Mouse (Mus musculus): ENCODE measurements at regions not wholly inside any gene's neighbourhood (a gene's known extent, or its start where the extent isn't known, plus 50 kb on each side); places are given as distances from the start of the nearest gene placed in this dataset.
A peak's percentile ranks its signal among the peaks of the same experiment; 100 is the strongest.

GRCm38 (mm10) chr13:107888571-107889451 is 155.4 kb upstream of the Smim15 start:
- intact Hi-C loops (cut with DNase I), result loop anchor here (5.0 kb wide), 3 partner anchors 42 to 122 kb away; no protein-coding TSS in a partner anchor
- no peak; the same call in 1 of the 2 replicates for TF ChIP-seq CTCF (IDR thresholded peaks at IDR 0.05)
- peak overlapping the region; percentile 87 for H3K4me3 ChIP-seq
- H3K27ac ChIP-seq, result peak overlapping the region; percentile 82
- DNase-seq (ENCODE audit: extremely low spot score in 1 of 2, low spot score in 2 of 2), result peak; percentile 61 to 65

GRCm38 (mm10) chr13:107888231-107888555 is 156.1 kb upstream of the Smim15 start:
- Histone ChIP-seq H3K27ac (peak overlapping the region; percentile 82; the same call in 1 of the 2 replicates), H3K4me3 (peak overlapping the region; percentile 87)
- no peak for DNase-seq (ENCODE audit: extremely low spot score in 1 of 2, low spot score in 2 of 2)
- no peak for TF ChIP-seq CTCF (IDR thresholded peaks at IDR 0.05)
- intact Hi-C loops (cut with DNase I), result loop anchor here (5.0 kb wide), 3 partner anchors 41 to 121 kb away; no protein-coding TSS in a partner anchor

DNA sequence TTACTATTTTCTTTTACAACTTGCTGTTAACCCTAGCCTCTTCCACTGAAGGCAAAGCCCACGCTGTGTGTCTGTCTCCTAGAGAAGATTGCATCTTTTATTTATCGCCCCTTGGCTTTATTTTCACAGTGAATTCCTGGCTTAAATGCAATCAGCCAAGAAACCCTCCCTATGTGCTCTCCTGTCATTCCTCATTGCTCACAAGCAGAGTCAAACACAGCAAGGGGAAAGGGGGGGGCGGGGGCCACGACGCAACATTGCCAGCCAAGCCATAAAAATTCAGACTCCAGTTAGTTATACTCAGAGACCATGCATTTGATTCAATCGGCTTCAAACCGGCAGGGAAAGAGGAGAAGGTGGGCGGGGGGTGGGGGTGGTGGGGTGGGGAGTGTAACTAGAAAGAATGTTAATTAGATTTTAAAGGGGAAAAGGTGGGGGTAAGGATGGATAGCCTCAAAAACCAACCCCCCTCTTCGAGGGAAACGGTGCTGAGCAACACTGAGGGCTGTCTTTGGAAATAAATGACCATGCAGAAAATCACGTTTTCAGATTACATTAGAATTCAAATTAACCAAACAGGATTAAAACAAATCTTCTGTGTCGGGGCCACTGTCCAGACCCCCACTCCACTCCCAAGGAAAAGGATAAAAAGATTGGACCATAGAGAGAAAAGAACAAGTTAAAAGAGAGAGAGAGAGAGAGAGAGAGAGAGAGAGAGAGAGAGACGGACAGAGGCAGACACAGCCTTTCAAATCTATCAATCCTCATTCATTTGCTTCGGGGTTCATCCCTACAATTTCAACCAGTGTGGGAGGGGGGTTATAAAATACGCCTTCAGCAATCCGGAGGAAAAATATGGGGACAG is 156.6 kb upstream of the Smim15 start:
- no peak for TF ChIP-seq CTCF (IDR thresholded peaks at IDR 0.05)
- Histone ChIP-seq H3K4me3 (peak overlapping the region; percentile 87), H3K27ac (no peak overlapping the region; the same call in 1 of the 2 replicates)
- intact Hi-C loops (cut with DNase I), result loop anchor here (1.0 to 5.0 kb wide), 4 partner anchors 40 to 562 kb away; no protein-coding TSS in a partner anchor
- no peak for DNase-seq (ENCODE audit: extremely low spot score in 1 of 2, low spot score in 2 of 2)

- intact Hi-C loops (cut with DNase I), result loop anchor here (5.0 kb wide), 3 partner anchors 38 to 118 kb away; no protein-coding TSS in a partner anchor
- no peak overlapping the region for H3K27ac ChIP-seq
- TF ChIP-seq CTCF (IDR thresholded peaks at IDR 0.05), result no peak
- DNase-seq (ENCODE audit: extremely low spot score in 1 of 2, low spot score in 2 of 2), result no peak
- no peak overlapping the region for H3K4me3 ChIP-seq
These were observed 159.4 kb upstream of the Smim15 start for GRCm38 (mm10) chr13:107884836-107885235.

DNA sequence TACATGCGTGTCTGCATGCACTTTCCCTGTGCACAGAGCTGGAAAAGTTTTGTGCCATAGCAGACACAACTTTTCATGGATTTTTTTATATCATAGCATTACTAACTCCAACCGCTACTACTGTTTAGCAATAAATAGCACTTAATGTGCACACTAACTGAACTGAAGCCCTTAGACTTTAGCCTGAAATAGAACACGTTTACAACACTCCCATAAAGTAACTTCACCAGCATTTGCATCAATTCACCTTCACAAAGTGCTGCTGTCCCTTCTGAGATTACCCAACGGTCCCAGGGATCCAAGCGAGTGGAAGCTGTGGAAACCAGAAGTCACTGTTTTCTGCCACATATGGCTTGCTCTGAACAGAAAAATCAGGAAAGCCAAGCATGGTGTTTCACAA is 161.9 kb upstream of the Smim15 start:
- no peak for TF ChIP-seq CTCF (IDR thresholded peaks at IDR 0.05)
- intact Hi-C loops (cut with DNase I), result no loop called here
- DNase-seq (ENCODE audit: extremely low spot score in 1 of 2, low spot score in 2 of 2), result no peak
- no peak overlapping the region for H3K4me3 ChIP-seq
- no peak overlapping the region for H3K27ac ChIP-seq

DNA sequence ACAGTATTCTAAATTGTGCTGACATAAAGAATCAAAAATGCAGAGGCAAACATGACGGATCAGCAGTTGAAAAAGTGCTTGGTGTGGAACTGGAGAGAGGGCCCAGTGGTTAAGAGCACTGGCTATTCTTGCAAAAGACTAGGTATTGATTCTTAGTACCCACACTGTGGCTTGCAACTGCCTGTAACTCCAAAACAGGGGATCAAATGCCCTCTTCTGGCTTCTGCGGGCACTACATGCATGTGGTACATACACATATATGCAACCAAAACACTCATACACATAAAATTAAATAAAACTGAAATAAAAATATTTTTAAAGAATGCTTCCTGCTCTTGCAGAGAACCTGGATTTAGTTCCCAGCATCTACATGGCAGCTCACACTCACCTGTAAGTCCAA is 163.7 kb upstream of the Smim15 start:
- no peak overlapping the region for H3K27ac ChIP-seq
- DNase-seq (ENCODE audit: extremely low spot score in 1 of 2, low spot score in 2 of 2), result no peak
- H3K4me3 ChIP-seq, result no peak overlapping the region
- TF ChIP-seq CTCF (IDR thresholded peaks at IDR 0.05), result peak; percentile 10
- intact Hi-C loops (cut with DNase I), result no loop called here

GRCm38 (mm10) chr13:107879535-107879934 is 164.7 kb upstream of the Smim15 start:
- DNase-seq (ENCODE audit: extremely low spot score in 1 of 2, low spot score in 2 of 2), result no peak
- H3K4me3 ChIP-seq, result no peak overlapping the region
- no peak overlapping the region for H3K27ac ChIP-seq
- intact Hi-C loops (cut with DNase I), result no loop called here
- TF ChIP-seq CTCF (IDR thresholded peaks at IDR 0.05), result no peak

GRCm38 (mm10) chr13:107878980-107879379 is 165.3 kb upstream of the Smim15 start:
- intact Hi-C loops (cut with DNase I), result no loop called here
- no peak for DNase-seq (ENCODE audit: extremely low spot score in 1 of 2, low spot score in 2 of 2)
- TF ChIP-seq CTCF (IDR thresholded peaks at IDR 0.05), result no peak
- Histone ChIP-seq H3K27ac (no peak overlapping the region), H3K4me3 (no peak overlapping the region)

GRCm38 (mm10) chr13:107873244-107873667 is 171.0 kb upstream of the Smim15 start:
- DNase-seq (ENCODE audit: extremely low spot score in 1 of 2, low spot score in 2 of 2), result no peak
- TF ChIP-seq CTCF (IDR thresholded peaks at IDR 0.05), result no peak; the same call in none of the 2 replicates
- intact Hi-C loops (cut with DNase I), result no loop called here

GRCm38 (mm10) chr13:107872574-107872973 is 171.7 kb upstream of the Smim15 start:
- Histone ChIP-seq H3K4me3 (no peak overlapping the region), H3K27ac (no peak overlapping the region)
- intact Hi-C loops (cut with DNase I), result no loop called here
- TF ChIP-seq CTCF (IDR thresholded peaks at IDR 0.05), result no peak
- no peak for DNase-seq (ENCODE audit: extremely low spot score in 1 of 2, low spot score in 2 of 2)

More at GRCm38 (mm10) chr13:107873244-107873667, 171.0 kb upstream of the Smim15 start:
- Histone ChIP-seq H3K27ac (no peak overlapping the region), H3K4me3 (no peak overlapping the region)

DNA sequence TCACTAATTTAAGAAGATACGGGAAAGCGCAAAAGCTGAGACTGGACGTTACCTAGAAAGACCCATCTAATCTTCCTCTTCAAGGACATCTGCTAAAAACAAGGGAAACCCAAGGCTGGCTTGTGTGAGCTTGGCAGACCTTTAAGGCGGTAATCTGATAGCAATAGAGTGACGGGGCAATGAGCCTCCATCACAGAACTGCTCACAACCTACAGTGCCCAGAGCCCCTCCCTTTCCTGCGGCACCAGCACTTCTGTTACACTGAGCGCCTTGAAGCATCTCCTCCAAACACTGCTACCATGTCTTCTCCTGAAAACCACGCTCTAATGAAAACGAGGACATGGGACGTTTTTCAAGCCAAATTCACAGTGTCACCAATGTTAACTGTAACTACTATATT is 172.1 kb upstream of the Smim15 start:
- no peak for TF ChIP-seq CTCF (IDR thresholded peaks at IDR 0.05)
- no peak for DNase-seq (ENCODE audit: extremely low spot score in 1 of 2, low spot score in 2 of 2)
- Histone ChIP-seq H3K4me3 (no peak overlapping the region), H3K27ac (no peak overlapping the region)
- intact Hi-C loops (cut with DNase I), result no loop called here

DNA sequence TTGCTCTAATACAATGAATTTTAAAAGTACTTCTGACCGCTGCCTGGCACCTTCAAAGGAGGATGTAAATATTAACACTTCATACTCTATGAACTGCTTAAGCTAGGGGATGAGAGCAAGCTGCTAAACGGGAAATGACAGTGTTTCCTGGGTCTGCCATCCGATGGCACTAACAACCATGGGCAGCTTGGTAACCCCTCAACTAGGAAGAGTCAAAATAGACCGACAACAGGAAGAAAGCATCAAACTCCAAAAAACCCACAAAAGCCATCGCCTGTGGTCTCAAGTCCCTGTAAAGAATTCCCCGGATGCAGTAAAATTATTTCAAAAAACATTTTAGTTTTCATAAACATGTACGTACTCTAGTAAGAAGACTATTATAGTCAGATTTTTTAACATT is 175.3 kb upstream of the Smim15 start:
- intact Hi-C loops (cut with DNase I), result no loop called here
- no peak overlapping the region for H3K4me3 ChIP-seq
- no peak for DNase-seq (ENCODE audit: extremely low spot score in 1 of 2, low spot score in 2 of 2)
- TF ChIP-seq CTCF (IDR thresholded peaks at IDR 0.05), result no peak
- no peak overlapping the region for H3K27ac ChIP-seq

Data from left cerebral cortex, adult 2 months (tissue).